Mouse (Mus musculus): Measurements from ENCODE around the gene Alg13. TPM values are rescaled to one million over a fixed set of nuclear protein-coding genes. Genes with fewer than 3 reads are reported as not detected.

Alg13 gene
- polyA plus RNA-seq, 1 experiment from 2014 or later: 11.1 TPM

DNA sequence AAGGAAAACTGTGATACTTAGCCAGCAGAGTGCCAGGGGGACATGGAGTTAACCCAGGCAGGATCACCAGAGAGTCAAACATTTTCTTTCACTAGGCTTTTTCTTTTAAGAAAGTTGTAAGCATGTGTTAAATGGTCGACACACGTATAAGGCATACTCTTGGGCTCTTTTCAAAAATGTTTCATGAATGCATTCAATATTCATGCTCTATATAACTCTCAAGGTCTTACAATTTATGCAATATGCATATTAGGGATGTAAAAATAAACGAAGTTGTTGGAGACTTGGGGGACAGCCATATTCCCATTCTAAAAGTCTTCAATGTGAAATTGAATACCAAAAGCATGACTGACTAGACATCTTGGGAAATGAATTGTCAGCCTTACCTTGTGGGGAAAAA, 106.2 kb downstream of the Alg13 start:
- H3K27me3 ChIP-seq (ENCODE audit: control insufficient read depth, insufficient read depth, low read depth, low read length): no peaks in the 10 kb centered on the region
- ATAC-seq: no peak
- no peak overlapping the region for H3K27ac ChIP-seq (ENCODE audit: low read length)
- no peaks in the 10 kb centered on the region for H3K4me1 ChIP-seq (ENCODE audit: control insufficient read depth, insufficient read depth, low read length)
- H3K4me3 ChIP-seq (ENCODE audit: low read depth, low read length): no peak overlapping the region
- H3K9ac ChIP-seq (ENCODE audit: low read depth, low read length): no peak overlapping the region
- no peaks in the 10 kb centered on the region for H3K36me3 ChIP-seq (ENCODE audit: control insufficient read depth, insufficient read depth, low read length)
- H3K9me3 ChIP-seq (replicated peaks; ENCODE audit: control insufficient read depth, low read length, poor library complexity, severe bottlenecking): no peaks in the 10 kb centered on the region
- WGBS: 77% methylated on average over 3 of the region's 3 CpGs
- no peak overlapping the region for H3K4me2 ChIP-seq (ENCODE audit: low read length)

Small RNA genes lying within 50 kb of the gene (microRNA-seq; reads per million reads assigned to microRNA genes)
- gene Mir680-2: not detected

Other genes starting within 250 kb of the Alg13 start
- gene A730046J19Rik, start 164.1 kb upstream of the Alg13 start, polyA plus RNA-seq (2015; fragmentation: Nextera tagmentation; extraction: Ambion mirVana): 0.46 and 0.57 TPM in 2 replicates
- 0.06 TPM in 1 of 2 replicates, not detected in the other for gene Trpc5os, start 138.8 kb downstream of the Alg13 start, polyA plus RNA-seq (2015; fragmentation: Nextera tagmentation; extraction: Ambion mirVana)

Data from midbrain, embryonic 16.5 days (tissue).